Mouse (Mus musculus) stomach, postnatal 0 days (tissue): ENCODE data around the gene Hip1r.

ENCODE experiments used
- CTCF ChIP-seq: IDR thresholded peaks from 2 replicates; pipeline ENCODE4 v1.5.1; 2016; ENCODE audit warnings: antibody characterized with exemption, low read depth, mild to moderate bottlenecking, moderate library complexity
- EP300 ChIP-seq: optimal IDR thresholded peaks from 2 replicates; pipeline ENCODE3; 2016; ENCODE audit warnings: antibody characterized with exemption

DNA sequence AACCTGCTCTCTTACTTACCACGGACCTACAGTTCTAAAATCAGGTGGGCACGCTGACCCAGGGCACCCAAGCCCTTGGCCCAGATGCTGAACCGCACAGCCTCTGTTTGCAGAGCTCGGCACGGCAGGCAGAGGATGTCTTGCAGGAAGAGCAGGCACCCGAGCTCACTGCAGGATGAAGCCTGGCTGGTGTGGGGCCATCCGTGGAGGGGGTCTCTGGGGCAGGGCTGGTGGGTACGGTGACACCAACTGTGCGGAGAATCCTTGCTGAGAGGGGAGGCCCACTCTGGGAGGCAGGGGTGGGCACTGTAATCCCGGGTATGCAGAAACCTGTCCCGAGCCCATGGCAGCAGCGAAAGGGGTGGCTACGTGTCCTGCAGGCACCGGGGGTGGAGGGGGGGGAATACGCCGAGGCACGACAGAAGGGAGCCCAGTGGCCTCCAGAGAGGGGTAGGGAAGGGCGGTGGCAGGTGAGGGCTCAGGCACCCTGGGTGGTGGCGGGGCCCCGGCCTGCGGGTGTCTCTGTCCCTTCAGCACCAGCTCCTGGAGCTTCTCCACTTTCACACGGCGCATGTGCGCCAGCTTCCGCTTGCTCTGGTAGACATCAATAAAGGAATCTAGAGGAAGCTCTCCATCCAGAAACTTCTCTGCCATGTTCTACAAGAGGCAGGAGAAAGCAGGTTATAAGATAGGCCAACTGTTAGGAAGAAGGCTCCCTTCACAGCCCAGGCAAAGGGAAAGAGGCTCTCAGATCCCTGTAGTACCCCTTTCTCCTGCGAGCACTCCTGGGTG lies 32.9 kb downstream of the Hip1r start:
- TF ChIP-seq CTCF (no peak), EP300 (no peak)
